Mouse (Mus musculus) lung, adult 10 weeks (tissue): ENCODE data around the gene Olfr298. TPM values are rescaled to one million over a fixed set of nuclear protein-coding genes. Genes with fewer than 3 reads are reported as not detected.

ENCODE experiments used
- polyA plus RNA-seq: library from polyadenylated mRNA; stranded (reverse); fragments of 350-450 nt; fragmentation: Illumina TruSeq; extraction: RNeasy Lipid Tissue Mini Kit (QIAGEN cat#74804); gene quantifications from one replicate; pipeline ENCODE4 v1.2.3, GENCODE M21; 2014; ENCODE audit warnings: low read depth, low replicate concordance; ENCODE audit not compliant: insufficient read depth

Gene Olfr298
- not detected for polyA plus RNA-seq

DNA sequence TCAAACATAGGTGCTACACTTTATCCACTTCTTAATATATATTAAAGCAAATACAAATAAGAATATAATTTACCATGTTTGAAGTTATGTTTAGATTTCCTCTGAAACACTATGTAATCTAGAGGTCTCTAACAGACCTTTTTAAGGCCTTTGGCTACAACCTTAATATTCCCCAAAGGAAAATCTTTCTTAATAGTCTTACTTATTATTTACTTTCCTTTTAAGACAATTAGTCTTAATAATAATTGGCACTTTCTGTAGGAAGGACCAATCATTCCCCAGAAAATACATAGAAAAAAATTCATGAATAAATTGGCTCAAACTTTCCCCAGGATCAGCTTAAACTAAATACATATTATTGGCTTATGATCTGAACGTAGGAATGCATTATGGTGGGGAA, at the start of gene Olfr298:
TSS of gene Olfr298 (minus strand) at position 101 of the 400 bp plus-strand sequence.

DNA sequence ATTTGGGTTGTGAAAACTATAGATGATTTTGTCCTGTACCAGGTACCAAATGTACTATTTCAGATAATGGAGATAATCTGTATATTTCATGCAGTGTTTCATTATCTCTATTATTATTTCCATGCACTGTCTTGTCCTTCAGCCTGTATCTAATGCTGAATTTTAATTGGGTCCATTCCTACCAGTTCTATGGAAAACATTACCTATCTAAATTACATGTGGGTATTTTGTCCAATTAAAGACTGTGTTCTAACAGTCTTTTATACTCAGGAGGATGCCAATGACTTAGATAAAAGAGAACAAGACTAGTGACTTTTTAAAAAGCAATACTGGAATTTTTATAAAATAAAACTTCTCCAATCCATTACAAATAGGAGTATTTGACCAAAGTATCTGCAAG, 27.4 kb upstream of the Olfr298 start, which contains the start of gene Olfr297:
TSS of gene Olfr297 (plus strand) at position 301 of the 400 bp plus-strand sequence.

DNA sequence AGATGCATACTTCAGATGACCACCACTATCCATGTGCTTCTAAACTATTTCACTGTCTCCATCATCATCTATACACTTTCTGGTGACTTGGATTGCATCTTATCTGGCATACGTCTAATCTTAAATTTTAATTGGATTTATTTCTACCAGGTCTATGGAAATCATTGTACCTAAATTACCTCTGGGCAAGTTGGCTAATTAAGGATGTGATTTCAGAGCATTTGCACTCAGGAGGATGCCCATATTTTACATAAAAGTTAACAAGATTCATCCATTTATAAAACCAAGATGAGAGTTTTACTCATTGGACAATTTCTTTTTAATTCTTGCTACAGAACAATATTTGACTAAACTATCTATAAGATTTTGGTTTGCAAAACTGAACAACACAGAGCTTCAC, 32.7 kb downstream of the Olfr298 start, which contains the start of gene Olfr299:
TSS of gene Olfr299 (plus strand) at position 301 of the 400 bp plus-strand sequence.

Other genes with a start within 250 kb of the Olfr298 start
- not detected for gene Vmn2r76, start 246.2 kb downstream of the Olfr298 start, polyA plus RNA-seq
- gene Olfr310, start 215.3 kb downstream of the Olfr298 start, polyA plus RNA-seq, result not detected
- not detected for gene Olfr309, start 178.8 kb downstream of the Olfr298 start, polyA plus RNA-seq
- not detected for gene Olfr308, start 166.9 kb downstream of the Olfr298 start, polyA plus RNA-seq
- gene Olfr307, start 154.9 kb downstream of the Olfr298 start, polyA plus RNA-seq, result not detected
- not detected for gene Olfr305, start 125.6 kb downstream of the Olfr298 start, polyA plus RNA-seq
- not detected for gene Olfr304, start 105.8 kb downstream of the Olfr298 start, polyA plus RNA-seq
- not detected for gene Olfr303, start 94.7 kb downstream of the Olfr298 start, polyA plus RNA-seq
- gene Olfr301, start 88.6 kb downstream of the Olfr298 start, polyA plus RNA-seq, result not detected
- not detected for gene Olfr299, start 32.6 kb downstream of the Olfr298 start, polyA plus RNA-seq
- not detected for gene Olfr297, start 27.5 kb upstream of the Olfr298 start, polyA plus RNA-seq
- gene Olfr295, start 91.4 kb upstream of the Olfr298 start, polyA plus RNA-seq, result not detected
- not detected for gene Olfr294, start 124.2 kb upstream of the Olfr298 start, polyA plus RNA-seq
- not detected for gene Olfr293, start 156.6 kb upstream of the Olfr298 start, polyA plus RNA-seq
- not detected for gene Olfr292, start 195.8 kb upstream of the Olfr298 start, polyA plus RNA-seq